Comparison of ENCODE assay signal across 17 mouse cellular contexts in genomic region chr16:93798623-93799022, GRCm38 (mm10). TPM values are rescaled to one million over a fixed set of nuclear protein-coding genes. Genes with fewer than 3 reads are reported as not detected.
DNase-seq lines count a peak whose midpoint lies in the region; ATAC-seq lines count a peak whose summit lies in the region.
"Had no signal": no experiment of that assay in that cellular context is flagged by ENCODE, and none has a peak within 500 bp of the region (broad histone marks: within the 10 kb centered on the region; RNA-seq: fewer than 3 reads in every experiment).

No protein-coding gene starts in this region.

- 55% methylated on average over 5 of the region's 5 CpGs for WGBS in heart, embryonic 10.5 days

- H3K27me3 ChIP-seq in heart, embryonic 10.5 days (ENCODE audit: insufficient read depth, poor library complexity, severe bottlenecking), result peaks cover 6% of the 10 kb centered on the region; the same call in 1 of the 2 replicates
- H3K27me3 ChIP-seq: forebrain, embryonic 12.5 days; limb, embryonic 12.5 days; midbrain, embryonic 15.5 days; stomach, embryonic 15.5 days had no signal

- H3K9me3 ChIP-seq in heart, embryonic 10.5 days, result no peaks in the 10 kb centered on the region
- H3K9me3 ChIP-seq: forebrain, embryonic 12.5 days; limb, embryonic 12.5 days; midbrain, embryonic 15.5 days; stomach, embryonic 15.5 days had no signal

- peaks cover 28% of the 10 kb centered on the region for H3K4me1 ChIP-seq in heart, embryonic 10.5 days
- H3K4me1 ChIP-seq: forebrain, embryonic 12.5 days; midbrain, embryonic 15.5 days had no signal

- no peak overlapping the region for H3K27ac ChIP-seq in heart, embryonic 10.5 days
- H3K27ac ChIP-seq: forebrain, embryonic 12.5 days; midbrain, embryonic 15.5 days had no signal

- H3K36me3 ChIP-seq in heart, embryonic 10.5 days, result 0 out of 2 replicates have a peak, but pooled peaks cover 5% of the 10 kb centered on the region
- H3K36me3 ChIP-seq: forebrain, embryonic 12.5 days; limb, embryonic 12.5 days had no signal

- ATAC-seq in frontal cortex, adult (ENCODE audit: low TSS enrichment), result peak; percentile 31
- ATAC-seq in common myeloid progenitor, adult 5-6 weeks (replicated peaks; ENCODE audit: low read depth, poor library complexity, severe bottlenecking), result peak; percentile 64
- peak; percentile 51; the same call in 1 of the 2 replicates for ATAC-seq in megakaryocyte progenitor cell, adult 5-6 weeks (replicated peaks; ENCODE audit: poor library complexity)
- ATAC-seq: hindbrain, embryonic 16.5 days; midbrain, embryonic 15.5 days had no signal

- DNase-seq in frontal cortex, postnatal 36 days (ENCODE audit: low spot score in 2 of 2), result no peak
- peak; percentile 86 for DNase-seq in A20 (ENCODE audit: low read depth, low spot score)
- no peak for DNase-seq in heart, embryonic 10.5 days (ENCODE audit: low spot score)
- no peak for DNase-seq in thymus, postnatal 10 days (ENCODE audit: low spot score in 2 of 2)
- no peak for DNase-seq in embryo, embryonic 10.5 days (ENCODE audit: low spot score)
- DNase-seq: heart, postnatal 4 days; kidney, adult 9 months; spleen, adult 18-20 months; thymus, postnatal 25 days had no signal

- no peak overlapping the region for H3K4me3 ChIP-seq in heart, embryonic 10.5 days
- H3K4me3 ChIP-seq: forebrain, embryonic 12.5 days; limb, embryonic 12.5 days; midbrain, embryonic 15.5 days; stomach, embryonic 15.5 days had no signal

RNA-seq across cellular contexts. Expression of gene Morc3, which starts 33.3 kb away (rescaled TPM):
- 123 and 218 TPM in 2 replicates for total RNA-seq in common myeloid progenitor, adult 5-6 weeks (2017)
- total RNA-seq in megakaryocyte progenitor cell, adult 5-6 weeks (2015), result 115 and 119 TPM in 2 replicates
- 132 and 185 TPM in 2 replicates for total RNA-seq in megakaryocyte progenitor cell, adult 5-6 weeks (2017)
- polyA plus RNA-seq in heart, embryonic 10.5 days (2016; fragmentation: Nextera tagmentation; extraction: Ambion mirVana), result 24.7 and 28.1 TPM in 2 replicates
